Mouse (Mus musculus) ES-Bruce4 (cell line): ENCODE results near the gene 5830411N06Rik. TPM values are rescaled to one million over a fixed set of nuclear protein-coding genes. Genes with fewer than 3 reads are reported as not detected.

Source experiments
- H3K27ac ChIP-seq: 2 replicates; pipeline ENCODE4 v1.5.1; 2012; ENCODE audit warnings: low read length, inconsistent platforms; ENCODE audit not compliant: insufficient read depth
- H3K27me3 ChIP-seq: 2 replicates; pipeline ENCODE4 v1.6.1; 2012; ENCODE audit warnings: mild to moderate bottlenecking, low read length, inconsistent platforms; ENCODE audit not compliant: control insufficient read depth, poor library complexity, insufficient read depth, severe bottlenecking
- H3K36me3 ChIP-seq: 2 replicates; pipeline ENCODE4 v1.6.1; 2012; ENCODE audit warnings: inconsistent platforms, mild to moderate bottlenecking, low read length, moderate library complexity; ENCODE audit not compliant: control insufficient read depth, poor library complexity, insufficient read depth, severe bottlenecking
- H3K4me1 ChIP-seq: one replicate; pipeline ENCODE4 v1.8.1; 2011; ENCODE audit warnings: low read length; ENCODE audit not compliant: control insufficient read depth, insufficient read depth
- H3K4me3 ChIP-seq: 2 replicates; pipeline ENCODE4 v1.5.1; 2011; ENCODE audit warnings: low read depth, mild to moderate bottlenecking, low read length
- H3K9ac ChIP-seq: 2 replicates; pipeline ENCODE4 v1.6.1; 2012; ENCODE audit warnings: low read depth, mild to moderate bottlenecking, inconsistent platforms; ENCODE audit not compliant: poor library complexity, severe bottlenecking
- H3K9me3 ChIP-seq: replicated peaks from 2 replicates; pipeline ENCODE4 v1.6.1; 2012; ENCODE audit warnings: mild to moderate bottlenecking, low read length, inconsistent platforms; ENCODE audit not compliant: control insufficient read depth, poor library complexity, insufficient read depth, severe bottlenecking
- CTCF ChIP-seq: IDR thresholded peaks from one replicate; pipeline ENCODE4 v1.8.1; 2011; ENCODE audit warnings: low read depth, low read length
- EP300 ChIP-seq: IDR thresholded peaks from 2 replicates; pipeline ENCODE4 v1.6.1; 2011; ENCODE audit warnings: low read depth, low read length; ENCODE audit not compliant: insufficient read depth
- POLR2A ChIP-seq: IDR thresholded peaks from one replicate; pipeline ENCODE4 v1.8.1; 2011; ENCODE audit warnings: low read length; ENCODE audit not compliant: insufficient read depth
- polyA plus RNA-seq: library from polyadenylated mRNA; stranded (reverse); fragments of >200 nt; gene quantifications from 2 replicates; pipeline ENCODE4 v1.2.4, GENCODE M21; 2011; ENCODE audit warnings: low read depth; ENCODE audit not compliant: missing spikeins, insufficient read depth, insufficient read length

Gene 5830411N06Rik
- polyA plus RNA-seq, 1 experiment, result not detected

GRCm38 (mm10) chr7:140213841-140214240 lies 33.2 kb upstream of the 5830411N06Rik start:
- Histone ChIP-seq H3K27me3 (no peaks in the 10 kb centered on the region; the same call in 1 of the 2 replicates), H3K9ac (no peak overlapping the region), H3K4me1 (no peaks in the 10 kb centered on the region), H3K36me3 (no peaks in the 10 kb centered on the region), H3K4me3 (no peak overlapping the region), H3K27ac (no peak overlapping the region), H3K9me3 (no peaks in the 10 kb centered on the region)
- TF ChIP-seq POLR2A, result no peak
- TF ChIP-seq EP300, result no peak
- no peak for TF ChIP-seq CTCF

- no peak within 1 kb of the TSS for H3K4me3 ChIP-seq
- H3K4me1 ChIP-seq, result no peaks in the 10 kb centered on the region
- no peak within 1 kb of the TSS for H3K27ac ChIP-seq
- no peaks in the 10 kb centered on the region; the same call in 1 of the 2 replicates for H3K27me3 ChIP-seq
- no peak within 1 kb of the TSS for H3K9ac ChIP-seq
- no peaks in the 10 kb centered on the region for H3K36me3 ChIP-seq
- TF ChIP-seq POLR2A, result no peak
- TF ChIP-seq EP300, result no peak
- no peak for TF ChIP-seq CTCF
- H3K9me3 ChIP-seq, result no peaks in the 10 kb centered on the region
Observed at GRCm38 (mm10) chr7:140217967-140218366, 29.1 kb upstream of the 5830411N06Rik start, which contains the start of gene Cd163l1. TSS of gene Cd163l1 (plus strand) at chr7:140218267.

- no peak overlapping the region for H3K27ac ChIP-seq
- no peak overlapping the region for H3K4me3 ChIP-seq
- no peak for TF ChIP-seq EP300
- H3K27me3 ChIP-seq, result no peaks in the 10 kb centered on the region; the same call in 1 of the 2 replicates
- H3K4me1 ChIP-seq, result no peaks in the 10 kb centered on the region
- H3K9ac ChIP-seq, result no peak overlapping the region
- H3K36me3 ChIP-seq, result no peaks in the 10 kb centered on the region
- no peaks in the 10 kb centered on the region for H3K9me3 ChIP-seq
Observed at GRCm38 (mm10) chr7:140219268-140219667, 27.8 kb upstream of the 5830411N06Rik start.

- H3K4me1 ChIP-seq, result no peaks in the 10 kb centered on the region
- H3K27me3 ChIP-seq, result no peaks in the 10 kb centered on the region; the same call in 1 of the 2 replicates
- H3K9me3 ChIP-seq, result no peaks in the 10 kb centered on the region
- no peak overlapping the region for H3K27ac ChIP-seq
- H3K4me3 ChIP-seq, result no peak overlapping the region
- TF ChIP-seq EP300 (no peak), POLR2A (no peak), CTCF (no peak)
- H3K9ac ChIP-seq, result no peak overlapping the region
- H3K36me3 ChIP-seq, result no peaks in the 10 kb centered on the region
Observed at GRCm38 (mm10) chr7:140220375-140220774, 26.7 kb upstream of the 5830411N06Rik start.

- Histone ChIP-seq H3K4me3 (peak overlapping the region; percentile 10; the same call in 1 of the 2 replicates), H3K27me3 (no peaks in the 10 kb centered on the region), H3K4me1 (no peaks in the 10 kb centered on the region), H3K9me3 (no peaks in the 10 kb centered on the region), H3K36me3 (no peaks in the 10 kb centered on the region), H3K9ac (no peak overlapping the region), H3K27ac (no peak overlapping the region)
- TF ChIP-seq EP300 (no peak), POLR2A (no peak), CTCF (no peak)
Observed at GRCm38 (mm10) chr7:140224209-140224608, 22.9 kb upstream of the 5830411N06Rik start.

- no peak overlapping the region; the same call in 1 of the 2 replicates for H3K4me3 ChIP-seq
- no peak overlapping the region for H3K9ac ChIP-seq
- no peak overlapping the region for H3K27ac ChIP-seq
Observed at GRCm38 (mm10) chr7:140228476-140228875, 18.6 kb upstream of the 5830411N06Rik start.

More at GRCm38 (mm10) chr7:140228476-140228875, 18.6 kb upstream of the 5830411N06Rik start:
- no peaks in the 10 kb centered on the region for H3K9me3 ChIP-seq
- no peaks in the 10 kb centered on the region for H3K4me1 ChIP-seq
- no peaks in the 10 kb centered on the region for H3K36me3 ChIP-seq
- H3K27me3 ChIP-seq, result no peaks in the 10 kb centered on the region
- TF ChIP-seq POLR2A, result no peak
- no peak for TF ChIP-seq EP300
- TF ChIP-seq CTCF, result no peak
